ENCODE assay signal across 12 mouse cellular contexts in genomic region chr15:81535881-81536351, GRCm38 (mm10). TPM values are rescaled to one million over a fixed set of nuclear protein-coding genes. Genes with fewer than 3 reads are reported as not detected.
A peak's percentile ranks its signal among the peaks of the same experiment; 100 is the strongest.
DNase-seq lines count a peak whose midpoint lies in the region; ATAC-seq lines count a peak whose summit lies in the region.
"Had no signal": no experiment of that assay in that cellular context is flagged by ENCODE, and none has a peak within 500 bp of the region (broad histone marks: within the 10 kb centered on the region; RNA-seq: fewer than 3 reads in every experiment).

No protein-coding gene starts in this region.

- intact Hi-C loops in heart, postnatal 10 days (cut with DNase I): no loop called here

- H3K4me1 ChIP-seq in hindbrain, embryonic 12.5 days: peaks cover 4% of the 10 kb centered on the region; the same call in 1 of the 2 replicates
- H3K4me1 ChIP-seq in midbrain, embryonic 12.5 days: peaks cover 9% of the 10 kb centered on the region
- H3K4me1 ChIP-seq in intestine, embryonic 16.5 days (ENCODE audit: control insufficient read depth, insufficient read depth, low read length): no peaks in the 10 kb centered on the region
- H3K4me1 ChIP-seq: embryonic facial prominence, embryonic 12.5 days; hindbrain, embryonic 15.5 days had no signal

- WGBS in hindbrain, embryonic 12.5 days: 22% methylated on average over 9 of the region's 9 CpGs
- 11% methylated on average over 9 of the region's 9 CpGs for WGBS in midbrain, embryonic 12.5 days
- WGBS in intestine, embryonic 16.5 days: 54% methylated on average over 9 of the region's 9 CpGs

- no peak overlapping the region for H3K27ac ChIP-seq in hindbrain, embryonic 12.5 days
- H3K27ac ChIP-seq in midbrain, embryonic 12.5 days (replicated peaks): no peak overlapping the region
- no peak overlapping the region for H3K27ac ChIP-seq in intestine, embryonic 16.5 days (ENCODE audit: low read length)
- H3K27ac ChIP-seq: embryonic facial prominence, embryonic 12.5 days; hindbrain, embryonic 15.5 days had no signal

- 0 out of 2 replicates have a peak overlapping the region, but pooled peaks have one; percentile 4 for H3K4me2 ChIP-seq in hindbrain, embryonic 12.5 days (replicated peaks)
- H3K4me2 ChIP-seq in midbrain, embryonic 12.5 days (replicated peaks): 0 out of 2 replicates have a peak overlapping the region, but pooled peaks have one; percentile 14
- no peak overlapping the region for H3K4me2 ChIP-seq in intestine, embryonic 16.5 days (ENCODE audit: low read depth, low read length)
- H3K4me2 ChIP-seq: embryonic facial prominence, embryonic 12.5 days; hindbrain, embryonic 15.5 days; lung, embryonic 14.5 days had no signal

- 0 out of 2 replicates have a peak, but pooled peaks have one; percentile 48 for ATAC-seq in hindbrain, embryonic 12.5 days (ENCODE audit: low FRiP score)
- ATAC-seq in midbrain, embryonic 12.5 days (ENCODE audit: low FRiP score, low read depth): peak; percentile 54; the same call in 1 of the 2 replicates
- no peak for ATAC-seq in intestine, embryonic 16.5 days
- ATAC-seq: Patski had no signal

- H3K9me3 ChIP-seq in hindbrain, embryonic 12.5 days (replicated peaks): no peaks in the 10 kb centered on the region
- H3K9me3 ChIP-seq in midbrain, embryonic 12.5 days: no peaks in the 10 kb centered on the region
- no peaks in the 10 kb centered on the region for H3K9me3 ChIP-seq in intestine, embryonic 16.5 days (ENCODE audit: control insufficient read depth, low read length)
- H3K9me3 ChIP-seq: embryonic facial prominence, embryonic 12.5 days; hindbrain, embryonic 15.5 days had no signal

- no peak overlapping the region for H3K9ac ChIP-seq in hindbrain, embryonic 12.5 days
- no peak overlapping the region for H3K9ac ChIP-seq in midbrain, embryonic 12.5 days (replicated peaks)
- no peak overlapping the region for H3K9ac ChIP-seq in intestine, embryonic 16.5 days (ENCODE audit: low read depth, low read length)
- H3K9ac ChIP-seq: embryonic facial prominence, embryonic 12.5 days; hindbrain, embryonic 15.5 days; lung, embryonic 14.5 days had no signal

- DNase-seq in B cell, adult 2 months: peak; percentile 56 to 66
- DNase-seq in brain, adult 2 months (ENCODE audit: low read depth, low spot score): peak; percentile 91
- no peak for DNase-seq in ovary, postnatal 10 days (ENCODE audit: low spot score)
- no peak for DNase-seq in heart, postnatal 10 days
- no peak for DNase-seq in MN1 (ENCODE audit: low spot score)
- DNase-seq: lung, embryonic 14.5 days had no signal

- no peaks in the 10 kb centered on the region for H3K27me3 ChIP-seq in hindbrain, embryonic 12.5 days
- H3K27me3 ChIP-seq in midbrain, embryonic 12.5 days: no peaks in the 10 kb centered on the region
- no peaks in the 10 kb centered on the region for H3K27me3 ChIP-seq in intestine, embryonic 16.5 days (replicated peaks; ENCODE audit: control insufficient read depth, insufficient read depth, low read length)
- H3K27me3 ChIP-seq: embryonic facial prominence, embryonic 12.5 days; hindbrain, embryonic 15.5 days; Patski had no signal

- H3K4me3 ChIP-seq in hindbrain, embryonic 12.5 days: no peak overlapping the region
- H3K4me3 ChIP-seq in midbrain, embryonic 12.5 days: no peak overlapping the region
- no peak overlapping the region for H3K4me3 ChIP-seq in intestine, embryonic 16.5 days (ENCODE audit: low read length)
- H3K4me3 ChIP-seq: embryonic facial prominence, embryonic 12.5 days; hindbrain, embryonic 15.5 days had no signal

- no peaks in the 10 kb centered on the region for H3K36me3 ChIP-seq in hindbrain, embryonic 12.5 days
- no peaks in the 10 kb centered on the region for H3K36me3 ChIP-seq in midbrain, embryonic 12.5 days
- no peaks in the 10 kb centered on the region for H3K36me3 ChIP-seq in intestine, embryonic 16.5 days (ENCODE audit: control insufficient read depth, insufficient read depth, low read length)
- H3K36me3 ChIP-seq: embryonic facial prominence, embryonic 12.5 days; hindbrain, embryonic 15.5 days had no signal

RNA-seq across cellular contexts. Expression of gene Ep300, which starts 49.2 kb away (rescaled TPM):
- 30.4 and 33.8 TPM in 2 replicates for polyA plus RNA-seq in hindbrain, embryonic 12.5 days (2016; fragmentation: Nextera tagmentation; extraction: Ambion mirVana)
- 27.2 and 30.9 TPM in 2 replicates for polyA plus RNA-seq in midbrain, embryonic 12.5 days (2016; fragmentation: Nextera tagmentation; extraction: Ambion mirVana)
- 10 to 100 TPM; 50.1 to 55.0 TPM for total RNA-seq in heart, postnatal 10 days (2021)
- polyA plus RNA-seq in intestine, embryonic 16.5 days (2015; fragmentation: Nextera tagmentation; extraction: Ambion mirVana): 9.9 and 13.1 TPM in 2 replicates

Comparison
In these comparisons a context has a peak if more than half of its experiments do, and no peak if none do; other contexts are left out.
1. DNase-seq: peak in B cell, adult 2 months (2 of 2) and brain, adult 2 months (single experiment); none in ovary, postnatal 10 days (single experiment), heart, postnatal 10 days (0 of 2) and MN1 (single experiment).